Mouse (Mus musculus): Measurements from ENCODE around the gene Erc2.

- TF ChIP-seq CTCF (conservative IDR thresholded peaks at IDR 0.05; ENCODE audit: low read length), result no peak
- no peak for TF ChIP-seq POU5F1 (IDR thresholded peaks at IDR 0.05; ENCODE audit: borderline replicate concordance, low read length)
These were observed 603.3 kb downstream of the Erc2 start for GRCm38 (mm10) chr14:28225550-28225949.

All from E14TG2a.4 (cell line).